Mouse (Mus musculus) E14TG2a.4 (cell line): ENCODE measurements around the gene Pfn4.

Experiments used
- H3K27me3 ChIP-seq: 2 replicates; pipeline ENCODE4 v1.6.1; 2014; ENCODE audit warnings: low read length, control low read depth; ENCODE audit not compliant: insufficient read depth
- H3K36me3 ChIP-seq: 2 replicates; pipeline ENCODE4 v1.6.1; 2014; ENCODE audit warnings: low read length, control low read depth; ENCODE audit not compliant: insufficient read depth
- H3K4me1 ChIP-seq: replicated peaks from 2 replicates; pipeline ENCODE4 v1.6.1; 2014; ENCODE audit warnings: low read depth, low read length, control low read depth
- H3K4me3 ChIP-seq: replicated peaks from 2 replicates; pipeline ENCODE4 v1.5.1; 2014; ENCODE audit warnings: mild to moderate bottlenecking, low read length
- H3K9me3 ChIP-seq: 2 replicates; pipeline ENCODE4 v1.6.1; 2014; ENCODE audit warnings: low read length, control low read depth
- CTCF ChIP-seq: conservative IDR thresholded peaks from 2 replicates; pipeline ENCODE4 v1.5.1; 2014; ENCODE audit warnings: low read length
- NANOG ChIP-seq: IDR thresholded peaks from 2 replicates; pipeline ENCODE4 v1.6.1; 2014; ENCODE audit warnings: borderline replicate concordance, low read length, mixed read lengths
- POU5F1 ChIP-seq: IDR thresholded peaks from 2 replicates; pipeline ENCODE4 v1.6.1; 2014; ENCODE audit warnings: low read length, borderline replicate concordance

Pfn4 gene

DNA sequence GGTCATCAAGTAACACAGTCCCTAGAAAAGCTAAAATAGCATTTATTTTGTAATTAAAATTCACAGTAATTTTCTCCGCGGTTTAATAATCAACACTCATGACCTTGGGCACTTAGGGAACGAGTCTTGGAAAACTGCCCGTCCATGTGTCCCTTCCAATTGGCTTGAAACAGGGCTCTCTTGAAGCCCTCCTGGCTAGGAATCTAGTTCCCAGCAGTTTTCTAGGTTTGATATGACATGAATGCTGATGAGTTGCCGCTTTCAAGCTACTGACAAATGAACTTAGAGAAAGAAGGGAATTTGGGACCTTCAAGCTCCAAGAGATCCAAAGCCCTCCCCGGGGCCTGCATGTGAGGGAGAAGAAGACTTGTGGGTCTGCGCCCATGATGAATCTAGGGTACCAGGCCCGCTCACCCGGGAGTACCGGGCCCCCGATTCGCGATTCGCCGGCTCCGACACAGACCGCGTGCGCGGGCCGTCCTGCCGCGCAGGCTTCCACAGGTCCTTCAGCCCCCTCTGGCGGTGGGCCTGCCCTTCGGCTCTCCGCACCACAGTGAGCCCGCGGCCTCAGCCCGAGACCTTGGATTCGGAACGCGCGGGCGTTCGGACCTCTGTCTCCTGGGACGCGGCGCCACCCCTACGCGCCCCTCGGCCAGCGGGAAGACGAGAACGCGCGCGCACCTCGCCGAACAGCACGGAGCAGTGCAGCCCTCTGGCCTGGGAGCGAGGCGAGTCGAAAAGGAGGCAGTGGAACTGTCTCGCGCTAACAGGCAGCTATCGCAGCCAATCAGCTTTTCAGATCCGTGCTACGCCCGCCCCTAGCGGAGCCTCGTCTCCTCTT is at the start of gene Pfn4, which contains the start of gene Fam228b:
Pfn4 (plus strand) TSS at position 531 of the 841 bp plus-strand sequence.
Fam228b (minus strand) TSS at position 776 of the 841 bp plus-strand sequence.
- Histone ChIP-seq H3K36me3 (no peaks in the 10 kb centered on the region), H3K9me3 (no peaks in the 10 kb centered on the region), H3K27me3 (peaks cover 12% of the 10 kb centered on the region), H3K4me1 (peaks cover 9% of the 10 kb centered on the region), H3K4me3 (peak within 1 kb of the TSS; percentile 81)
- no peak for TF ChIP-seq POU5F1

DNA sequence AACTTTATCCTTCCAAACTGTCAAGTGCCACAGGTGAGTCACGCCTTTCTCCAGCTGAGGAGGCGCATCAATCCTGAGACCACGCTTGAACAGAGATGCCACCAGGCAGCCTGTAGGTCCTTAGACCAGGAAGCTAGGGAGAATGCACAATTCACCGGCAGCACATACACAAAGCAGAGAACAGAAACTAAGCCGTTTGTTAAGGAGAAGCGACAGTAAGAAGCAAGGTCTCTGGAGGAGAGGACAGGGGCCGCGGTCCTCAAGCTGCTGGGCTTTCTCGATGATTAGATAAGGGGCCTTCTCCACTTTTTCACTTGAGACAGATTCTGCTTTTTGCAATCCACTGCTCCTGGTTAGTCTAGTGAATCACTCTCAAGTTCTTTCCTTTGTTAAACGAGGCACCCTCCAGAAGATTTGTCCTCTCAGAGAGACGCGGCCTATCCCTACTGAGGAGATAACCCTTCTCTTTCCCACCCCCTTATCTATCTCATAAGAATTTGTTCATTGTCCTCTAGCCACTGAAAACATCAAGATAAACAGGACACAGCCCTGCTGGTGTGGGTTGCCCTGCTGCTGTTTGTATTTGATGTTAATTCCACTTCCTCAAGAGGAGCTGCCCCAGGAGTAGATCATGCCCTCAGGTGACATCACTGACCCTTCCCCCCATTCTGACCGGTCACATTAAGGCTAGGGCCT is 49.6 kb upstream of the Pfn4 start:
- TF ChIP-seq CTCF: no peak
- TF ChIP-seq POU5F1: no peak
- TF ChIP-seq NANOG: no peak
- peaks cover 36% of the 10 kb centered on the region for H3K4me1 ChIP-seq
- peak overlapping the region; percentile 81 for H3K4me3 ChIP-seq
- H3K36me3 ChIP-seq: 0 out of 2 replicates have a peak, but pooled peaks cover 6% of the 10 kb centered on the region
- H3K27me3 ChIP-seq: peaks cover 19% of the 10 kb centered on the region
- no peaks in the 10 kb centered on the region for H3K9me3 ChIP-seq

- H3K4me3 ChIP-seq: peak overlapping the region; percentile 81
- H3K27me3 ChIP-seq: peaks cover 19% of the 10 kb centered on the region
- TF ChIP-seq CTCF: peak; percentile 64
- no peak for TF ChIP-seq POU5F1
- TF ChIP-seq NANOG: no peak
- 0 out of 2 replicates have a peak, but pooled peaks cover 6% of the 10 kb centered on the region for H3K36me3 ChIP-seq
- no peaks in the 10 kb centered on the region for H3K9me3 ChIP-seq
- H3K4me1 ChIP-seq: peaks cover 36% of the 10 kb centered on the region
These were observed 48.8 kb upstream of the Pfn4 start for GRCm38 (mm10) chr12:4719762-4720754.

GRCm38 (mm10) chr12:4729165-4729564 is 39.7 kb upstream of the Pfn4 start:
- H3K4me1 ChIP-seq: 0 out of 2 replicates have a peak, but pooled peaks cover 3% of the 10 kb centered on the region
- peaks cover 13% of the 10 kb centered on the region for H3K36me3 ChIP-seq
- H3K4me3 ChIP-seq: no peak overlapping the region
- H3K9me3 ChIP-seq: no peaks in the 10 kb centered on the region
- H3K27me3 ChIP-seq: no peaks in the 10 kb centered on the region
- TF ChIP-seq CTCF (peak; percentile 66), NANOG (no peak)

DNA sequence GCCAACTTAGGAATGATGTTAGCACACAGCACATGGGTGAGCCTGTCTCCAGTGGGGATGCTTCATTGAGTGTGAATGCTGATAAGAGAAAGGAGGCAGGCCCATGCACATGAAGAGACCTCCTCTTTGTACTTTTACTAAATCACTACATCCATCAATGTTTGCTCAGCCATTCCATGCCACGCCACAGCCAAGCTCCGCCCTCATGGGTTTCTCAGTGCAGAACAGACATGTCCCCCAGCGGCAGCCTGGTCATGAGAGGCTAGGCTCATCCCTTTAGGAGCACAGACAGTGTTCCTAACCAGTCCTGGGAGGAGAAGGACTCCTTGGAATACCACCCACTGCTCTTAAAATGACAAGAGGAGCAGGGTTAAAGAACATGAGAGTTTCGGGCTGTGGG is 37.2 kb upstream of the Pfn4 start:
- Histone ChIP-seq H3K4me1 (0 out of 2 replicates have a peak, but pooled peaks cover 3% of the 10 kb centered on the region), H3K9me3 (no peaks in the 10 kb centered on the region), H3K4me3 (no peak overlapping the region), H3K36me3 (peaks cover 3% of the 10 kb centered on the region; the same call in 1 of the 2 replicates), H3K27me3 (no peaks in the 10 kb centered on the region)
- TF ChIP-seq CTCF: no peak
- TF ChIP-seq NANOG: no peak
- TF ChIP-seq POU5F1: no peak

- H3K36me3 ChIP-seq: no peaks in the 10 kb centered on the region
- H3K4me1 ChIP-seq: 0 out of 2 replicates have a peak, but pooled peaks cover 3% of the 10 kb centered on the region
- TF ChIP-seq NANOG (no peak), CTCF (no peak), POU5F1 (no peak)
- no peaks in the 10 kb centered on the region for H3K27me3 ChIP-seq
- no peaks in the 10 kb centered on the region for H3K9me3 ChIP-seq
- H3K4me3 ChIP-seq: no peak overlapping the region
These were observed 36.5 kb upstream of the Pfn4 start for GRCm38 (mm10) chr12:4732332-4732731.

GRCm38 (mm10) chr12:4738031-4738576 is 30.7 kb upstream of the Pfn4 start, which contains the start of gene Fam228a:
Gene Fam228a, minus strand, starts transcription at chr12:4738430.
- Histone ChIP-seq H3K4me3 (peak within 1 kb of the TSS; percentile 57), H3K9me3 (no peaks in the 10 kb centered on the region), H3K4me1 (peaks cover 7% of the 10 kb centered on the region), H3K27me3 (no peaks in the 10 kb centered on the region), H3K36me3 (no peaks in the 10 kb centered on the region)
- TF ChIP-seq POU5F1 (no peak), CTCF (no peak), NANOG (no peak)

DNA sequence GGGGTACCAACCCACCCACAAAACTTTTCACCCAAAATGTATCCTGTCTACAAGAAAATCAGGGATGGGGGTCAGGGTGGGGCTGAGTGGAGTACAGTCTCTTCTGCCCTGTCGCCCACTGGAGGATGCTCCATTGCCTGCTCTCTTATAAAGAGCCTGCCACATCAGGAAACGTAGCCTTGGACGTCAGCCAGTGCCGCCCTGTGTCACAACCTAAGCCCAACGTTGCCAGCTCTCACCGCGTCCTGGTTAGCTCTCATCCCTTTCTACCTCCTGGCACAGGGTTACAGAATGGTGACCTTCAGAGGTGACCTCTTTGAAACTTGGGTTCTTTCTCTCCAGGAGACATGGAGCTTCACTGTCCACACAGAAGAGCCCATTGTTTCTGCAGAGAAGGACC is 28.0 kb upstream of the Pfn4 start:
- Histone ChIP-seq H3K4me3 (no peak overlapping the region), H3K36me3 (no peaks in the 10 kb centered on the region), H3K9me3 (no peaks in the 10 kb centered on the region), H3K4me1 (peaks cover 7% of the 10 kb centered on the region), H3K27me3 (no peaks in the 10 kb centered on the region)
- TF ChIP-seq NANOG (no peak), CTCF (no peak)
